Mouse (Mus musculus): ENCODE measurements around the gene Anp32b.

The Anp32b gene

GRCm38 (mm10) chr4:46450519-46451131 is at the start of gene Anp32b:
TSS of gene Anp32b (plus strand) at chr4:46450902.
- peak; percentile 91 for DNase-seq (ENCODE audit: low spot score)

GRCm38 (mm10) chr4:46404042-46404795 is 46.5 kb upstream of the Anp32b start:
- peak; percentile 31 for DNase-seq (ENCODE audit: low spot score)

- DNase-seq (ENCODE audit: low spot score) = peak; percentile 20
Observed at GRCm38 (mm10) chr4:46406966-46407703, 43.6 kb upstream of the Anp32b start.

GRCm38 (mm10) chr4:46410677-46411076 is 40.0 kb upstream of the Anp32b start:
- DNase-seq (ENCODE audit: low spot score) = peak; percentile 11

- DNase-seq (ENCODE audit: low spot score) = no peak
Observed at GRCm38 (mm10) chr4:46411489-46411888, 39.2 kb upstream of the Anp32b start.

GRCm38 (mm10) chr4:46412113-46412512 is 38.6 kb upstream of the Anp32b start:
- DNase-seq (ENCODE audit: low spot score) = no peak

- no peak for DNase-seq (ENCODE audit: low spot score)
Observed at GRCm38 (mm10) chr4:46413406-46413805, 37.3 kb upstream of the Anp32b start, which contains the start of gene Hemgn. TSS of gene Hemgn (minus strand) at chr4:46413506.

- no peak for DNase-seq (ENCODE audit: low spot score)
Observed at GRCm38 (mm10) chr4:46417491-46417890, 33.2 kb upstream of the Anp32b start.

GRCm38 (mm10) chr4:46418851-46419250 is 31.9 kb upstream of the Anp32b start:
- DNase-seq (ENCODE audit: low spot score) = no peak

GRCm38 (mm10) chr4:46422625-46423024 is 28.1 kb upstream of the Anp32b start:
- no peak for DNase-seq (ENCODE audit: low spot score)

- DNase-seq (ENCODE audit: low spot score) = no peak
Observed at GRCm38 (mm10) chr4:46428903-46429499, 21.7 kb upstream of the Anp32b start.

GRCm38 (mm10) chr4:46432339-46433036 is 18.2 kb upstream of the Anp32b start:
- DNase-seq (ENCODE audit: low spot score) = no peak

GRCm38 (mm10) chr4:46442501-46442900 is 8.2 kb upstream of the Anp32b start:
- no peak for DNase-seq (ENCODE audit: low spot score)

- DNase-seq (ENCODE audit: low spot score) = no peak
Observed at GRCm38 (mm10) chr4:46445237-46445945, 5.3 kb upstream of the Anp32b start.

GRCm38 (mm10) chr4:46447461-46447860 is 3.2 kb upstream of the Anp32b start:
- no peak for DNase-seq (ENCODE audit: low spot score)

GRCm38 (mm10) chr4:46448886-46449285 is 1.8 kb upstream of the Anp32b start:
- DNase-seq (ENCODE audit: low spot score) = no peak

GRCm38 (mm10) chr4:46450020-46450518 is 633 bp upstream of the Anp32b start:
- DNase-seq (ENCODE audit: low spot score) = no peak

GRCm38 (mm10) chr4:46451240-46451757 is 597 bp downstream of the Anp32b start:
- peak; percentile 74 for DNase-seq (ENCODE audit: low spot score)

GRCm38 (mm10) chr4:46451758-46452480 is 1.2 kb downstream of the Anp32b start:
- peak; percentile 81 for DNase-seq (ENCODE audit: low spot score)

- DNase-seq (ENCODE audit: low spot score) = peak; percentile 79
Observed at GRCm38 (mm10) chr4:46452481-46452850, 1.8 kb downstream of the Anp32b start.

Data from yolk sac, embryonic 10.5 days (tissue).